Mouse (Mus musculus): ENCODE results near the gene Prkcz. TPM values are rescaled to one million over a fixed set of nuclear protein-coding genes. Genes with fewer than 3 reads are reported as not detected.
A peak's percentile ranks its signal among the peaks of the same experiment; 100 is the strongest.

Gene Prkcz
- polyA plus RNA-seq, 1 experiment from 2014 or later = 93.9 TPM

- H3K36me3 ChIP-seq (ENCODE audit: control insufficient read depth, insufficient read depth, low read length) = no peaks in the 10 kb centered on the region
- peak overlapping the region; percentile 98 for H3K4me2 ChIP-seq (ENCODE audit: low read length)
- no peak overlapping the region for H3K9ac ChIP-seq (ENCODE audit: low read depth, low read length)
- peaks cover 75% of the 10 kb centered on the region for H3K4me1 ChIP-seq (ENCODE audit: control insufficient read depth, insufficient read depth, low read depth, low read length)
- no peak overlapping the region for H3K27ac ChIP-seq (ENCODE audit: low read depth, low read length)
- H3K4me3 ChIP-seq (ENCODE audit: low read length) = no peak overlapping the region
- WGBS = 79% methylated on average over 9 of the region's 9 CpGs
- no peak for ATAC-seq
- H3K9me3 ChIP-seq (ENCODE audit: control insufficient read depth, low read length) = no peaks in the 10 kb centered on the region
- no peaks in the 10 kb centered on the region for H3K27me3 ChIP-seq (replicated peaks; ENCODE audit: control insufficient read depth, insufficient read depth, low read length)
Measured at GRCm38 (mm10) chr4:155218104-155218732, 142.9 kb downstream of the Prkcz start.

- H3K27ac ChIP-seq (ENCODE audit: low read depth, low read length) = no peak overlapping the region
- no peaks in the 10 kb centered on the region for H3K9me3 ChIP-seq (ENCODE audit: control insufficient read depth, low read length)
- H3K9ac ChIP-seq (ENCODE audit: low read depth, low read length) = no peak overlapping the region
- no peak for ATAC-seq
- no peaks in the 10 kb centered on the region for H3K36me3 ChIP-seq (ENCODE audit: control insufficient read depth, insufficient read depth, low read length)
- peak overlapping the region; percentile 16 for H3K4me2 ChIP-seq (ENCODE audit: low read length)
- no peaks in the 10 kb centered on the region for H3K27me3 ChIP-seq (replicated peaks; ENCODE audit: control insufficient read depth, insufficient read depth, low read length)
- H3K4me3 ChIP-seq (ENCODE audit: low read length) = no peak overlapping the region
- WGBS = 58% methylated on average over 12 of the region's 12 CpGs
- peaks cover 81% of the 10 kb centered on the region for H3K4me1 ChIP-seq (ENCODE audit: control insufficient read depth, insufficient read depth, low read depth, low read length)
Measured at GRCm38 (mm10) chr4:155217241-155218103, 143.7 kb downstream of the Prkcz start.

DNA sequence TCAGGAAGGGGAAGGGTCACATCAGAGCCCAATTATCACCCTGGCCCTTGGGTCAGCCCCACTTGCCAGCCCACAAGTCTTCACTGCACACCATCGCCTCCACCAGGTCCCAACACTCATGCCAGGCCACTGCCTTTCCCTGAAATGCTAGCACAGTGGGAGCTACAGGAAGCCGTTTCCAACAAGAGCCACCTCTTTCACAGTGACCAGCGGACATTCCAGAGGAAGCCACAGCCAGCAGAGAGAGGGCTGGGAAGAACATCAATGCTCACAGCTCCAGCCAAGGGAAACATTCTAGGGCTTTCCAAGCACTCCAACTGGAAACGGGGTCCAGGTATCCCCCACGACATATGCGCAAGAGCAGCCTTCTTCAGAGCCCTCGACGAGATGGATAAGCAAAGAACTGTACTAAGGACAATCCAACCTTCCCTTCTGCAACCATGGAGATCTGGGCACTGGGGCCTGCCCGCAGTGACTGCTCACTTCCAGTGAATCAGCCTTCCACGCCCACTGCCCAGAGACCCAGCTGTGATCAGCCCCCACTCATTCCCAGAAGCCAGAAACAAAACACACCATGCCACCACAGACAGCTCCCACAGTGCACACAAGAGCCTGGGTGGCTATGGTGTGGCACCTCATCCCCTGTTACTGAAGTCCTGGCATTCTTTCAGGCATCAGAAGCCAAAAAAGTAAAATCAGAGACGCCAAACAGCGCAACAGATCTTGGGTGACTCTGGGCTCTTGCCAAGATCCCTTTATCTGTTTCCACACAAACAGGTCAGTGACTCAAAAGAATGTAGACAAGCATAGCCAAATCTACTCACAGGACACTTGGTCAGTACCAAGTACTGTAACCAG is 145.2 kb downstream of the Prkcz start:
- 39% methylated on average over 12 of the region's 12 CpGs for WGBS
- peaks cover 82% of the 10 kb centered on the region for H3K4me1 ChIP-seq (ENCODE audit: control insufficient read depth, insufficient read depth, low read depth, low read length)
- no peaks in the 10 kb centered on the region for H3K27me3 ChIP-seq (replicated peaks; ENCODE audit: control insufficient read depth, insufficient read depth, low read length)
- H3K36me3 ChIP-seq (ENCODE audit: control insufficient read depth, insufficient read depth, low read length) = no peaks in the 10 kb centered on the region
- no peak overlapping the region for H3K9ac ChIP-seq (ENCODE audit: low read depth, low read length)
- peak overlapping the region; percentile 9; the same call in 1 of the 2 replicates for H3K27ac ChIP-seq (ENCODE audit: low read depth, low read length)
- H3K9me3 ChIP-seq (ENCODE audit: control insufficient read depth, low read length) = no peaks in the 10 kb centered on the region
- no peak overlapping the region for H3K4me3 ChIP-seq (ENCODE audit: low read length)
- H3K4me2 ChIP-seq (ENCODE audit: low read length) = peak overlapping the region; percentile 22; the same call in 1 of the 2 replicates
- no peak for ATAC-seq

DNA sequence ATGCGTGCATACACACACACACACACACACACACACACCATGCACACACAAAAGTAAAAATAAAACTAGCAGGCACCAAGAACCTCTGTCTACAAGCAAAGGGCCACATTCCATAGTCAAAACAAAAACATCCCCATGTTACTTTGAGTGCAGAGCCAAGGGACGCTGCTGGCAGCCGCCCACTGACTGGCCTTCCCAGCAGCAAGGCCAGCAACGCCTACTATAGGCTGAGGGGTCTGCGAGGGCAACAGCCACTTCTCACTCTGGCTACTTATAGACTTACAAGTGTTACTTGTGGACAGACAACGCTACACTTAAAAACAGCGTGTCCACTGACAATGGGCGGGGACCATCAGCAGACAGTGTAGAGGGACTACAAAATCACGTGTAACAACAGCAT is 146.0 kb downstream of the Prkcz start:
- H3K4me1 ChIP-seq (ENCODE audit: control insufficient read depth, insufficient read depth, low read depth, low read length) = peaks cover 79% of the 10 kb centered on the region
- no peaks in the 10 kb centered on the region for H3K27me3 ChIP-seq (replicated peaks; ENCODE audit: control insufficient read depth, insufficient read depth, low read length)
- ATAC-seq = no peak
- H3K4me2 ChIP-seq (ENCODE audit: low read length) = 0 out of 2 replicates have a peak overlapping the region, but pooled peaks have one; percentile 11
- no peak overlapping the region for H3K4me3 ChIP-seq (ENCODE audit: low read length)
- H3K27ac ChIP-seq (ENCODE audit: low read depth, low read length) = no peak overlapping the region
- no peaks in the 10 kb centered on the region for H3K9me3 ChIP-seq (ENCODE audit: control insufficient read depth, low read length)
- no peaks in the 10 kb centered on the region for H3K36me3 ChIP-seq (ENCODE audit: control insufficient read depth, insufficient read depth, low read length)
- WGBS = 45% methylated on average over 9 of the region's 9 CpGs
- no peak overlapping the region for H3K9ac ChIP-seq (ENCODE audit: low read depth, low read length)

GRCm38 (mm10) chr4:155214793-155215192 is 146.4 kb downstream of the Prkcz start:
- Histone ChIP-seq H3K4me3 (ENCODE audit: low read length) (no peak overlapping the region), H3K4me1 (ENCODE audit: control insufficient read depth, insufficient read depth, low read depth, low read length) (peaks cover 75% of the 10 kb centered on the region), H3K9ac (ENCODE audit: low read depth, low read length) (no peak overlapping the region), H3K36me3 (ENCODE audit: control insufficient read depth, insufficient read depth, low read length) (no peaks in the 10 kb centered on the region), H3K27ac (ENCODE audit: low read depth, low read length) (0 out of 2 replicates have a peak overlapping the region, but pooled peaks have one; percentile 42), H3K27me3 (replicated peaks; ENCODE audit: control insufficient read depth, insufficient read depth, low read length) (no peaks in the 10 kb centered on the region), H3K9me3 (ENCODE audit: control insufficient read depth, low read length) (no peaks in the 10 kb centered on the region), H3K4me2 (ENCODE audit: low read length) (peak overlapping the region; percentile 11; the same call in 1 of the 2 replicates)
- WGBS = 75% methylated on average over 10 of the region's 10 CpGs
- ATAC-seq = no peak

- Histone ChIP-seq H3K4me2 (ENCODE audit: low read length) (no peak overlapping the region; the same call in 1 of the 2 replicates), H3K9ac (ENCODE audit: low read depth, low read length) (no peak overlapping the region), H3K36me3 (ENCODE audit: control insufficient read depth, insufficient read depth, low read length) (no peaks in the 10 kb centered on the region), H3K4me3 (ENCODE audit: low read length) (no peak overlapping the region), H3K27ac (ENCODE audit: low read depth, low read length) (0 out of 2 replicates have a peak overlapping the region, but pooled peaks have one; percentile 42), H3K9me3 (ENCODE audit: control insufficient read depth, low read length) (no peaks in the 10 kb centered on the region), H3K27me3 (replicated peaks; ENCODE audit: control insufficient read depth, insufficient read depth, low read length) (no peaks in the 10 kb centered on the region), H3K4me1 (ENCODE audit: control insufficient read depth, insufficient read depth, low read depth, low read length) (peaks cover 71% of the 10 kb centered on the region)
- WGBS = 69% methylated on average over 6 of the region's 6 CpGs
- no peak for ATAC-seq
Measured at GRCm38 (mm10) chr4:155214188-155214587, 147.0 kb downstream of the Prkcz start.

DNA sequence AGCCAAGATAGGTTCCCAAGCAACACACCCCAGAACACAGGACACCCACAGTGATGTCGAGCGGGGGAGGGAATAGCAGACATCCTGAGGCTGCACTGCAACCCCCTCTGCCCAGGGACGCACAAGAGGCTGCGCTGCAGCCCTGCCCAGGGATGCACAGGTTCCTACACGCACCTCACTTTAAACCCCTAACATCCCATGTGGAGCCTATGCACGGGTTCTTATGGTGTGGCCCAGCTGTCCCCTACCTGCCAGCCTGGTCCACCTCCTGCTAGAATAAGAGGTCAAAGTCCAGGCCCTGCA is 147.5 kb downstream of the Prkcz start:
- H3K4me3 ChIP-seq (ENCODE audit: low read length) = no peak overlapping the region
- H3K4me1 ChIP-seq (ENCODE audit: control insufficient read depth, insufficient read depth, low read depth, low read length) = peaks cover 67% of the 10 kb centered on the region
- no peak overlapping the region for H3K27ac ChIP-seq (ENCODE audit: low read depth, low read length)
- no peaks in the 10 kb centered on the region for H3K9me3 ChIP-seq (ENCODE audit: control insufficient read depth, low read length)
- ATAC-seq = no peak; the same call in 1 of the 2 replicates
- 44% methylated on average over 6 of the region's 6 CpGs for WGBS
- no peaks in the 10 kb centered on the region for H3K36me3 ChIP-seq (ENCODE audit: control insufficient read depth, insufficient read depth, low read length)
- peak overlapping the region; percentile 0; the same call in 1 of the 2 replicates for H3K4me2 ChIP-seq (ENCODE audit: low read length)
- H3K27me3 ChIP-seq (replicated peaks; ENCODE audit: control insufficient read depth, insufficient read depth, low read length) = no peaks in the 10 kb centered on the region
- H3K9ac ChIP-seq (ENCODE audit: low read depth, low read length) = no peak overlapping the region

- Histone ChIP-seq H3K9ac (ENCODE audit: low read depth, low read length) (no peak overlapping the region), H3K4me2 (ENCODE audit: low read length) (peak overlapping the region; percentile 0; the same call in 1 of the 2 replicates), H3K4me1 (ENCODE audit: control insufficient read depth, insufficient read depth, low read depth, low read length) (peaks cover 67% of the 10 kb centered on the region), H3K9me3 (ENCODE audit: control insufficient read depth, low read length) (no peaks in the 10 kb centered on the region), H3K27me3 (replicated peaks; ENCODE audit: control insufficient read depth, insufficient read depth, low read length) (no peaks in the 10 kb centered on the region), H3K36me3 (ENCODE audit: control insufficient read depth, insufficient read depth, low read length) (no peaks in the 10 kb centered on the region), H3K4me3 (ENCODE audit: low read length) (no peak overlapping the region), H3K27ac (ENCODE audit: low read depth, low read length) (no peak overlapping the region)
- WGBS = 40% methylated on average over 8 of the region's 9 CpGs
- ATAC-seq = 0 out of 2 replicates have a peak, but pooled peaks have one; percentile 31
Measured at GRCm38 (mm10) chr4:155213052-155213751, 148.0 kb downstream of the Prkcz start.

Data from hindbrain, embryonic 16.5 days (tissue).